Mouse (Mus musculus): Measurements from ENCODE around the gene Olfr1216.
"Not testable (repeated sequence)": the region's sequence is repeated elsewhere in the genome, so short reads cannot be mapped to it uniquely, and the experiment has no call there.

GRCm38 (mm10) chr2:89021436-89021835 is 3.3 kb upstream of the Olfr1216 start:
- not testable (repeated sequence) for TF ChIP-seq EP300, CTCF (IDR thresholded peaks at IDR 0.05; ENCODE audit: low read depth)
